Mouse (Mus musculus): Measurements from ENCODE around the gene Ppp6r1. TPM values are rescaled to one million over a fixed set of nuclear protein-coding genes. Genes with fewer than 3 reads are reported as not detected.

Gene Ppp6r1
- total and polyA plus RNA-seq, 3 experiments = 89.5 to 167 TPM; not detected in 1

- no peaks in the 10 kb centered on the region for H3K9me3 ChIP-seq (replicated peaks; ENCODE audit: insufficient read depth, low read length)
- H3K9ac ChIP-seq (ENCODE audit: control insufficient read depth, low read depth, low read length, poor library complexity, severe bottlenecking) = no peak overlapping the region
- no peak overlapping the region for H3K27ac ChIP-seq (ENCODE audit: control insufficient read depth, low read depth, low read length)
- DNase-seq (ENCODE audit: low read depth, low spot score) = no peak
- peaks cover 4 to 12% of the 10 kb centered on the region in 2 experiments for H3K27me3 ChIP-seq (ENCODE audit: control insufficient read depth in 1 of 2, insufficient read depth in 2 of 2, low read length in 2 of 2)
- no peaks in the 10 kb centered on the region for H3K79me2 ChIP-seq (ENCODE audit: control insufficient read depth, insufficient read depth, low read length, poor library complexity)
- H3K4me3 ChIP-seq (ENCODE audit: control insufficient read depth in 1 of 2, insufficient read depth in 1 of 2, low read depth in 2 of 2, low read length in 2 of 2) = no peak overlapping the region
- no peaks in the 10 kb centered on the region for H3K36me3 ChIP-seq (ENCODE audit: control insufficient read depth in 1 of 2, insufficient read depth in 2 of 2, low read length in 2 of 2)
- TF ChIP-seq E2F4 (IDR thresholded peaks at IDR 0.05; ENCODE audit: borderline replicate concordance, low read depth, low read length) = no peak
- no peak for TF ChIP-seq NRF1 (IDR thresholded peaks at IDR 0.05; ENCODE audit: insufficient read depth, low read depth, low read length, poor library complexity, severe bottlenecking)
- no peak for TF ChIP-seq SIN3A (IDR thresholded peaks at IDR 0.05; ENCODE audit: low read length)
- no peak for TF ChIP-seq TCF12 (IDR thresholded peaks at IDR 0.05; ENCODE audit: low read depth, low read length)
- TF ChIP-seq GABPA (IDR thresholded peaks at IDR 0.05; ENCODE audit: low read depth, low read length) = no peak
- no peak for TF ChIP-seq EP300 (IDR thresholded peaks at IDR 0.05; ENCODE audit: low read depth in 1 of 2, low read length in 2 of 2)
- no peak for TF ChIP-seq GATA1 (IDR thresholded peaks at IDR 0.05; ENCODE audit: low read depth, low read length)
- no peak for TF ChIP-seq KAT2A (conservative IDR thresholded peaks at IDR 0.05; ENCODE audit: low read depth, low read length)
- no peak for TF ChIP-seq MEF2A (IDR thresholded peaks at IDR 0.05; ENCODE audit: extremely low read depth, insufficient replicate concordance, low read depth, low read length, poor library complexity, severe bottlenecking)
- TF ChIP-seq USF2 (IDR thresholded peaks at IDR 0.05; ENCODE audit: borderline replicate concordance in 1 of 2, insufficient read depth in 1 of 2, low read depth in 1 of 2, low read length in 2 of 2) = no peak
- no peak for TF ChIP-seq CHD2 (IDR thresholded peaks at IDR 0.05; ENCODE audit: low read length)
- no peak for TF ChIP-seq ELF1 (IDR thresholded peaks at IDR 0.05; ENCODE audit: low read depth, low read length)
- no peak for TF ChIP-seq MYC (IDR thresholded peaks at IDR 0.05; ENCODE audit: low read depth, low read length)
- TF ChIP-seq RCOR1 (IDR thresholded peaks at IDR 0.05; ENCODE audit: low read depth, low read length) = no peak
- TF ChIP-seq BHLHE40 (IDR thresholded peaks at IDR 0.05; ENCODE audit: borderline replicate concordance, low read depth, low read length) = no peak
- TF ChIP-seq ZC3H11A (IDR thresholded peaks at IDR 0.05; ENCODE audit: low read depth, low read length) = no peak
- no peak for TF ChIP-seq RAD21 (IDR thresholded peaks at IDR 0.05; ENCODE audit: low read depth, low read length)
- H3K4me1 ChIP-seq (ENCODE audit: control insufficient read depth in 1 of 2, insufficient read depth in 2 of 2, low read length in 2 of 2) = no peaks in the 10 kb centered on the region
Measured at GRCm38 (mm10) chr7:4702334-4702733, 43.5 kb upstream of the Ppp6r1 start.

GRCm38 (mm10) chr7:4693004-4693403 is 34.2 kb upstream of the Ppp6r1 start:
- Histone ChIP-seq H3K4me3 (ENCODE audit: control insufficient read depth in 1 of 2, insufficient read depth in 1 of 2, low read depth in 2 of 2, low read length in 2 of 2) (no peak overlapping the region), H3K36me3 (ENCODE audit: control insufficient read depth in 1 of 2, insufficient read depth in 2 of 2, low read length in 2 of 2) (no peaks in the 10 kb centered on the region), H3K9ac (ENCODE audit: control insufficient read depth, low read depth, low read length, poor library complexity, severe bottlenecking) (no peak overlapping the region), H3K9me3 (replicated peaks; ENCODE audit: insufficient read depth, low read length) (no peaks in the 10 kb centered on the region), H3K27me3 (ENCODE audit: control insufficient read depth in 1 of 2, insufficient read depth in 2 of 2, low read length in 2 of 2) (no peaks in the 10 kb centered on the region; a peak in 1 of 4 replicates), H3K4me1 (ENCODE audit: control insufficient read depth in 1 of 2, insufficient read depth in 2 of 2, low read length in 2 of 2) (no peaks in the 10 kb centered on the region), H3K79me2 (ENCODE audit: control insufficient read depth, insufficient read depth, low read length, poor library complexity) (no peaks in the 10 kb centered on the region), H3K27ac (ENCODE audit: control insufficient read depth, low read depth, low read length) (no peak overlapping the region)
- TF ChIP-seq RCOR1 (IDR thresholded peaks at IDR 0.05; ENCODE audit: low read depth, low read length) = no peak
- TF ChIP-seq POLR2A (IDR thresholded peaks at IDR 0.05; ENCODE audit: control insufficient read depth in 1 of 2, insufficient read depth in 1 of 2, low read depth in 1 of 2, low read length in 2 of 2, poor library complexity in 1 of 2) = no peak
- TF ChIP-seq MAFK (IDR thresholded peaks at IDR 0.05; ENCODE audit: borderline replicate concordance, low read depth, low read length) = no peak
- no peak for TF ChIP-seq ZNF384 (IDR thresholded peaks at IDR 0.05; ENCODE audit: low read depth, low read length)
- TF ChIP-seq MEF2A (IDR thresholded peaks at IDR 0.05; ENCODE audit: extremely low read depth, insufficient replicate concordance, low read depth, low read length, poor library complexity, severe bottlenecking) = no peak
- no peak for TF ChIP-seq CHD2 (IDR thresholded peaks at IDR 0.05; ENCODE audit: low read length)
- no peak for TF ChIP-seq ZMIZ1 (IDR thresholded peaks at IDR 0.05; ENCODE audit: low read depth, low read length)
- no peak for TF ChIP-seq MAZ (IDR thresholded peaks at IDR 0.05; ENCODE audit: low read depth, low read length)
- no peak for DNase-seq (ENCODE audit: low read depth, low spot score)

All from MEL (cell line).